ENCODE assay signal across 8 mouse cellular contexts in genomic region chr11:106083708-106084701, GRCm38 (mm10). TPM values are rescaled to one million over a fixed set of nuclear protein-coding genes. Genes with fewer than 3 reads are reported as not detected.
DNase-seq lines count a peak whose midpoint lies in the region; ATAC-seq lines count a peak whose summit lies in the region.

Gene Map3k3 (plus strand): TSS chr11:106084613.

- ATAC-seq in hindbrain, embryonic 11.5 days (ENCODE audit: low FRiP score) = peak; percentile 100

- no peaks in the 10 kb centered on the region for H3K36me3 ChIP-seq in hindbrain, embryonic 11.5 days (ENCODE audit: control insufficient read depth, insufficient read depth, low read length)

- WGBS in hindbrain, embryonic 11.5 days = under 1% methylated on average over 68 of the region's 69 CpGs

- peak; percentile 100 for DNase-seq in Muller cell, postnatal 12 days (ENCODE audit: inconsistent ontology term)
- DNase-seq in cerebellum, adult 9-11 months = peak; percentile 100
- DNase-seq in frontal cortex, adult 2 months (ENCODE audit: extremely low spot score in 1 of 2, low spot score in 1 of 2) = peak; percentile 99 to 100
- DNase-seq in hindbrain, embryonic 11.5 days (ENCODE audit: low spot score) = peak; percentile 96
- DNase-seq in layer of hippocampus, postnatal 10 days (ENCODE audit: low spot score in 2 of 2) = peak; percentile 98 to 99
- peak; percentile 100 for DNase-seq in lung, postnatal 10 days
- peak; percentile 99 for DNase-seq in ovary, postnatal 36 days (ENCODE audit: low spot score)
- DNase-seq in thymus, postnatal 25 days = peak; percentile 99

- H3K27me3 ChIP-seq in hindbrain, embryonic 11.5 days (ENCODE audit: control insufficient read depth, insufficient read depth, low read length) = no peaks in the 10 kb centered on the region

- H3K9me3 ChIP-seq in hindbrain, embryonic 11.5 days (ENCODE audit: control insufficient read depth, low read length) = no peaks in the 10 kb centered on the region

- peak within 1 kb of the TSS; percentile 80 for H3K4me3 ChIP-seq in hindbrain, embryonic 11.5 days (ENCODE audit: low read depth, low read length)

- H3K9ac ChIP-seq in hindbrain, embryonic 11.5 days (ENCODE audit: low read depth, low read length) = peak within 1 kb of the TSS; percentile 77

- peak within 1 kb of the TSS; percentile 95 for H3K27ac ChIP-seq in hindbrain, embryonic 11.5 days (ENCODE audit: low read depth, low read length)

- H3K4me2 ChIP-seq in hindbrain, embryonic 11.5 days (replicated peaks; ENCODE audit: low read depth, low read length) = peak within 1 kb of the TSS; percentile 59

- no peaks in the 10 kb centered on the region; the same call in 1 of the 2 replicates for H3K4me1 ChIP-seq in hindbrain, embryonic 11.5 days (replicated peaks; ENCODE audit: control insufficient read depth, insufficient read depth, low read length)

RNA-seq across cellular contexts. Expression of gene Map3k3, which starts in this region (rescaled TPM):
- 30.0 and 32.2 TPM in 2 replicates for polyA plus RNA-seq in frontal cortex, adult 2 months (2012; rRNA removed)
- 14.2 and 15.7 TPM in 2 replicates for polyA plus RNA-seq in hindbrain, embryonic 11.5 days (2014; fragmentation: Nextera tagmentation; extraction: Ambion mirVana)
- 10 to 100 TPM; 26.7 to 27.7 TPM for total RNA-seq in layer of hippocampus, postnatal 10 days (2021)

Comparison
In these comparisons a context has a peak if more than half of its experiments do, and no peak if none do; other contexts are left out.
1. Peak in every context shown above with its lines: DNase-seq, ATAC-seq, H3K4me3 ChIP-seq and H3K27ac ChIP-seq.